Mouse (Mus musculus): ENCODE results near the gene Dst. TPM values are rescaled to one million over a fixed set of nuclear protein-coding genes. Genes with fewer than 3 reads are reported as not detected.
A peak's percentile ranks its signal among the peaks of the same experiment; 100 is the strongest.

Dst gene
- polyA plus RNA-seq, 1 experiment from 2014 or later: 38.4 TPM

DNA sequence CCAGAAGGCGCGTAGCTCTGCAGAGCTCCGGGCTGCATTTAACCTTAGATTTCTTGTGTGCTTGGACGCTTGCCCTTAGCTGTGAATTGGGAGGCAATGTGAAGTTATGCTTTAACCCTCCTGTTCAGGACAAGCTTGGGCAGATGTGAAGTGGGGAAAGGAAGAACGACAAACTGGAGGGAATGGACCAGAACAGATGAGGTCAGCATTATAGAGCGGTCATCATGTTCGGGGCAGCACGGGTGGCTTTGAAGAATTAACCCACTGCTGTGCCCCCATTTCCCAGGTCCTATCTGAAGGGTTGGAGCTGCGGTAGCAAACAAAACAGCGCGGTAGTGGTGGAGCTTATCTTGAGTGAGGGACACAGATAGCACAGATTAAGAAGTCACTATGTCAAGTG, 84.8 kb downstream of the Dst start:
- WGBS: 88% methylated on average over 11 of the region's 11 CpGs
- H3K4me2 ChIP-seq (replicated peaks): no peak overlapping the region

GRCm38 (mm10) chr1:33994201-33994600, 86.2 kb downstream of the Dst start:
- Histone ChIP-seq H3K27ac (replicated peaks) (no peak overlapping the region), H3K9me3 (no peaks in the 10 kb centered on the region), H3K27me3 (peaks cover 4% of the 10 kb centered on the region; the same call in 1 of the 2 replicates), H3K4me3 (no peak overlapping the region), H3K4me1 (no peaks in the 10 kb centered on the region), H3K4me2 (replicated peaks) (no peak overlapping the region), H3K36me3 (no peaks in the 10 kb centered on the region), H3K9ac (replicated peaks) (no peak overlapping the region)
- ATAC-seq (ENCODE audit: low FRiP score, low read depth): no peak
- WGBS: 77% methylated on average over 9 of the region's 9 CpGs

More for the DNA sequence above, 84.8 kb downstream of the Dst start:
- no peak overlapping the region for H3K4me3 ChIP-seq
- no peaks in the 10 kb centered on the region for H3K4me1 ChIP-seq
- no peaks in the 10 kb centered on the region for H3K36me3 ChIP-seq
- H3K27me3 ChIP-seq: peaks cover 4% of the 10 kb centered on the region; the same call in 1 of the 2 replicates
- no peak overlapping the region for H3K27ac ChIP-seq (replicated peaks)
- no peak overlapping the region for H3K9ac ChIP-seq (replicated peaks)
- no peaks in the 10 kb centered on the region for H3K9me3 ChIP-seq
- ATAC-seq (ENCODE audit: low FRiP score, low read depth): no peak

DNA sequence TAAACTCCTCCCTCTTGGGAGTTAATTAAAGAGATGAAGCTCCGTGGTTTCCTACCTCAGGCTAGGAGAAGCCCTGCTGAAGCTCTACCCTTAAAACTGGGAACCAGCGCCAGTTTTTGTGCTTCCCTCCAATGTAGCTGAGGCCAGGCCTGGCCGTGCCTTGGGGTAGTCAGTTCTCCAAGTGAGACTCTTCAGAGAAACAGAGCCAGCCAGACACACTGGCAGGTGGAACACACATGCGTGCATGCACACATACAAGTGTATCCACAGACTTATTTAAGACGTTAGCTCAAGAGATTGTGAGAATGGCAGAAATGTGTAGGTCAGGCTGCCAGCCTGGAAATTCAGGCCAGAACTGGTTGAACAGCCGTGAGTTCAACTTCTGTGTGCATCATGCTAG, 87.4 kb downstream of the Dst start:
- no peak overlapping the region for H3K9ac ChIP-seq (replicated peaks)
- no peak overlapping the region for H3K4me3 ChIP-seq
- H3K36me3 ChIP-seq: no peaks in the 10 kb centered on the region
- no peaks in the 10 kb centered on the region for H3K9me3 ChIP-seq
- no peaks in the 10 kb centered on the region for H3K4me1 ChIP-seq
- no peak overlapping the region for H3K4me2 ChIP-seq (replicated peaks)
- WGBS: 86% methylated on average over 6 of the region's 6 CpGs
- peaks cover 4% of the 10 kb centered on the region; the same call in 1 of the 2 replicates for H3K27me3 ChIP-seq
- no peak overlapping the region for H3K27ac ChIP-seq (replicated peaks)
- no peak for ATAC-seq (ENCODE audit: low FRiP score, low read depth)

- no peaks in the 10 kb centered on the region for H3K9me3 ChIP-seq
- no peak overlapping the region for H3K9ac ChIP-seq (replicated peaks)
- H3K36me3 ChIP-seq: no peaks in the 10 kb centered on the region
- H3K4me2 ChIP-seq (replicated peaks): no peak overlapping the region
- H3K4me3 ChIP-seq: no peak overlapping the region
- no peak overlapping the region for H3K27ac ChIP-seq (replicated peaks)
- H3K27me3 ChIP-seq: peaks cover 4% of the 10 kb centered on the region; the same call in 1 of the 2 replicates
- no peak for ATAC-seq (ENCODE audit: low FRiP score, low read depth)
- 71% methylated on average over 5 of the region's 5 CpGs for WGBS
- H3K4me1 ChIP-seq: no peaks in the 10 kb centered on the region
These were observed 88.3 kb downstream of the Dst start for GRCm38 (mm10) chr1:33996105-33996887.

DNA sequence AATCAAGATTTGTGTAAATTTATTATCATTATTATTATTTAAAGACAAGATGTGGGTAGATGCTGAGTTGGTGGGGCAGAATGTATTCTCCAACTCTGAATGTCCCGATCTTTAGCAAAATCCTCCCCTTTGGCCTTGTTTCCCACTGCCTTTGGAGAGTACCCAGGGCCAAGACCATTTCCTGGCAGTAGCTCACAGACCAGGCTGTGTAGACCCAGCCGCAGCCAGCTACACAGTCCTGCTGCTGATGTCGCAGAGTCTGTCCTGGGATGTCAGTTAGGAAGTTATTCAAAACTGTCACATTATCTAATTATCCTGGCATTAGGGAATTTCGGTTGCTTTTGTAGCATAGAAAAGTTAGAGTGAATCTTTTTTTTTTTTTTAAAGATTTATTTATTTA, 94.3 kb downstream of the Dst start:
- Histone ChIP-seq H3K27me3 (no peaks in the 10 kb centered on the region), H3K36me3 (no peaks in the 10 kb centered on the region), H3K27ac (replicated peaks) (no peak overlapping the region), H3K4me3 (no peak overlapping the region), H3K9me3 (no peaks in the 10 kb centered on the region), H3K9ac (replicated peaks) (no peak overlapping the region), H3K4me2 (replicated peaks) (no peak overlapping the region), H3K4me1 (peaks cover 16% of the 10 kb centered on the region)
- WGBS: 92% methylated on average over 4 of the region's 4 CpGs
- no peak for ATAC-seq (ENCODE audit: low FRiP score, low read depth)

- Histone ChIP-seq H3K9me3 (no peaks in the 10 kb centered on the region), H3K4me1 (peaks cover 22% of the 10 kb centered on the region), H3K27ac (replicated peaks) (no peak overlapping the region), H3K9ac (replicated peaks) (no peak overlapping the region), H3K36me3 (no peaks in the 10 kb centered on the region), H3K27me3 (no peaks in the 10 kb centered on the region), H3K4me2 (replicated peaks) (no peak overlapping the region), H3K4me3 (no peak overlapping the region)
- WGBS: 54% methylated on average over 9 of the region's 9 CpGs
- ATAC-seq (ENCODE audit: low FRiP score, low read depth): no peak
These were observed 94.9 kb downstream of the Dst start for GRCm38 (mm10) chr1:34002970-34003369.

GRCm38 (mm10) chr1:34005238-34005725, 97.3 kb downstream of the Dst start:
- peak overlapping the region; percentile 80 for H3K27ac ChIP-seq (replicated peaks)
- ATAC-seq (ENCODE audit: low FRiP score, low read depth): peak; percentile 7; the same call in 1 of the 2 replicates
- H3K4me3 ChIP-seq: peak overlapping the region; percentile 58
- peaks cover 32% of the 10 kb centered on the region for H3K4me1 ChIP-seq
- peak overlapping the region; percentile 71 for H3K4me2 ChIP-seq (replicated peaks)
- 4% methylated on average over 10 of the region's 10 CpGs for WGBS
- no peaks in the 10 kb centered on the region for H3K27me3 ChIP-seq
- 0 out of 2 replicates have a peak overlapping the region, but pooled peaks have one; percentile 68 for H3K9ac ChIP-seq (replicated peaks)
- H3K36me3 ChIP-seq: no peaks in the 10 kb centered on the region
- H3K9me3 ChIP-seq: no peaks in the 10 kb centered on the region

- WGBS: 0% methylated on average over 29 of the region's 29 CpGs
- peak; percentile 80 for ATAC-seq (ENCODE audit: low FRiP score, low read depth)
- H3K27me3 ChIP-seq: no peaks in the 10 kb centered on the region
- H3K27ac ChIP-seq (replicated peaks): peak overlapping the region; percentile 80
- no peaks in the 10 kb centered on the region for H3K36me3 ChIP-seq
- H3K4me2 ChIP-seq (replicated peaks): peak overlapping the region; percentile 71
- H3K9ac ChIP-seq (replicated peaks): peak overlapping the region; percentile 68
- H3K4me3 ChIP-seq: peak overlapping the region; percentile 58
- H3K9me3 ChIP-seq: no peaks in the 10 kb centered on the region
- peaks cover 35% of the 10 kb centered on the region for H3K4me1 ChIP-seq
These were observed 98.0 kb downstream of the Dst start for GRCm38 (mm10) chr1:34005726-34006638.

DNA sequence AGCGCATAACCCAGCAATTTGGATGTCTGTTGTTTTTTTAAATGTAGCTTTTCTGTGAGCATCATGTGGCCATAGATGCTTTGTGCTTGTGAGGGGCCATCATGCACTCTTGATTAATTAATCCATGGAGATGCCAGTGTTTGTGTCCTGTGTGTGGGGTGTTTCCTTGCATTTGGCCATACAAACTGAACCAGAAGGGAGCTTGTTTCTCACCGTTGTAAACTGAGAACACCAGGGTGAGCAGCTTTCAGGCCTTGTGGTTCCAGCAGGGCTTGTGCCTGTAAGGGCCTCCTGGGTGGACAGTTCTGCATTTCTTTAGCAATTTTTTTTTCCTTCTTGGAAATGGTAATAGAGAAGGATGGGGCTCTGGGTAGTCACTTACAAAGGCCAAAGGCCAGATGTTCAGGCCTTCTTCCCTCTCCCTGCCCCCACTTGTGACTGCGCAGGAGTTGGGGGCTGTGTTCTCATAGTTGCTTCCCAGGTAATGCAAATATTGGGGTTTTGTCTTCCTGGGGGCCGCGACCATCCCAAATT, 98.9 kb downstream of the Dst start:
- peak overlapping the region; percentile 71 for H3K4me2 ChIP-seq (replicated peaks)
- H3K27ac ChIP-seq (replicated peaks): peak overlapping the region; percentile 80
- peaks cover 41% of the 10 kb centered on the region for H3K4me1 ChIP-seq
- ATAC-seq (ENCODE audit: low FRiP score, low read depth): no peak
- H3K27me3 ChIP-seq: no peaks in the 10 kb centered on the region
- no peaks in the 10 kb centered on the region for H3K9me3 ChIP-seq
- H3K9ac ChIP-seq (replicated peaks): peak overlapping the region; percentile 68
- peak overlapping the region; percentile 58 for H3K4me3 ChIP-seq
- 19% methylated on average over 5 of the region's 5 CpGs for WGBS
- H3K36me3 ChIP-seq: no peaks in the 10 kb centered on the region

- ATAC-seq (ENCODE audit: low FRiP score, low read depth): no peak
- Histone ChIP-seq H3K4me1 (peaks cover 44% of the 10 kb centered on the region), H3K9me3 (no peaks in the 10 kb centered on the region), H3K27me3 (no peaks in the 10 kb centered on the region), H3K9ac (replicated peaks) (peak overlapping the region; percentile 68), H3K36me3 (no peaks in the 10 kb centered on the region), H3K4me3 (peak overlapping the region; percentile 58), H3K27ac (replicated peaks) (0 out of 2 replicates have a peak overlapping the region, but pooled peaks have one; percentile 80), H3K4me2 (replicated peaks) (peak overlapping the region; percentile 71)
- WGBS: 21% methylated on average over 4 of the region's 4 CpGs
These were observed 99.4 kb downstream of the Dst start for GRCm38 (mm10) chr1:34007379-34007778.

DNA sequence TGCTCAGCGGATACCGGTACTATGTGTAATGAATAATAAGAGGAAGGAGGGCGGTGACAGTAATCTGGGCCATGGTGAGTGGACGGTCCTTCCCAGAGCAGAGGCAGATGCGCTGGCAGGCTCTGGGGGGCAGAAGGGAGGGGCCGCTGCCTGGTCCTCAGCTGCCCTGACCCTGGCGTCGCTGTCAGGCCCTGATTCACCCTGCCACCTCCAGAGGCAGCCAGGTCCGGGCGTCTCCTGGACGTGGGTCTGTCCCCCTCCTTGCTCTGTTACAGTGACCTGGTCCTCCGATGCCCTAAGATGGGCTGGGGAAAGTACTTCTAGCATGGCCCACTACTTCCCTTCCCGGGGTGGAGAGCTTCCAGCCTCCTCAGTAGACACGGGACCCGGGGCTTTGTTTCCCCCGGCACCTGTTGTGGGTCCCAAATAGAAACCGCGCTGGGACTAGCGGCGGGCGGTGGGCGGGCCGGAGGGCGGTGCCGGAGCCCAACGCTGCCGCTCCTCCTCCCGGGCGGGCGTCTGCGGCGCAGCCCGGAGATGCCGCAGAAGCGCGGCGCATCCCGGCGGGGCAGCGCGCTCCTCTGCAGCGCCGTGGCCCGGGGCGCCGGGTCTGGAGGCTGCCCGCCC, 103.1 kb downstream of the Dst start:
- Histone ChIP-seq H3K9me3 (no peaks in the 10 kb centered on the region), H3K4me1 (peaks cover 39% of the 10 kb centered on the region), H3K36me3 (no peaks in the 10 kb centered on the region), H3K27me3 (no peaks in the 10 kb centered on the region), H3K4me2 (replicated peaks) (peak overlapping the region; percentile 96), H3K4me3 (peak overlapping the region; percentile 92), H3K9ac (replicated peaks) (peak overlapping the region; percentile 91), H3K27ac (replicated peaks) (peak overlapping the region; percentile 77)
- peak; percentile 84 for ATAC-seq (ENCODE audit: low FRiP score, low read depth)
- WGBS: under 1% methylated on average over 36 of the region's 47 CpGs
